Mouse (Mus musculus): ENCODE data around the gene Ccng2.
A peak's percentile ranks its signal among the peaks of the same experiment; 100 is the strongest.

GRCm38 (mm10) chr5:93288553-93288952 lies 21.5 kb downstream of the Ccng2 start:
- TF ChIP-seq CTCF (IDR thresholded peaks at IDR 0.05; ENCODE audit: low read depth, low read length) (no peak), TAL1 (conservative IDR thresholded peaks at IDR 0.05; ENCODE audit: low read depth, low read length) (peak; percentile 26; the same call in 1 of the 2 replicates), GATA1 (IDR thresholded peaks at IDR 0.05; ENCODE audit: borderline replicate concordance, low read length) (no peak), POLR2AphosphoS5 (IDR thresholded peaks at IDR 0.05; ENCODE audit: insufficient replicate concordance, low read depth, low read length) (no peak)

All from G1E (cell line).